Mouse (Mus musculus): Measurements from ENCODE around the gene Aff2.

Gene Aff2

GRCm38 (mm10) chrX:69360238-69361054 is at the start of gene Aff2:
Gene Aff2, plus strand, starts transcription at chrX:69360294.
- no peak for DNase-seq (ENCODE audit: low spot score in 2 of 2)

DNA sequence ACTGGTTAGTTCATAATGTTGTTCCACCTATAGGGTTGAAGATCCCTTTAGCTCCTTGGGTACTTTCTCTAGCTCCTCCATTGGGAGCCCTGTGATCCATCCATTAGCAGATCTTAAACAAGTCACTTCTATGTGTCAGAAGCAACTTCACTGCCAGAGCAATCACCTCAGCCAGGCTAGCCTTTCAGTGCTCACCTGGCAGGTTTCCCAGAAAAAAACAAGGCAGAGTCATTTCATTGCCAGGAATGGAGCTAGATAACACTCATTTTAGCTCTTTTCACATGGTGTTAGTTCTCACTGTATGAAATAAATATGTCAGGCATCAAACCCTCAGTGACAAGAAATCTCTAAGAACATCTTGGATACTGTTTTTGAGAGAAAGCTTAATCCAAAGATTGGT is 22.8 kb upstream of the Aff2 start:
- DNase-seq (ENCODE audit: low spot score in 2 of 2), result no peak

DNA sequence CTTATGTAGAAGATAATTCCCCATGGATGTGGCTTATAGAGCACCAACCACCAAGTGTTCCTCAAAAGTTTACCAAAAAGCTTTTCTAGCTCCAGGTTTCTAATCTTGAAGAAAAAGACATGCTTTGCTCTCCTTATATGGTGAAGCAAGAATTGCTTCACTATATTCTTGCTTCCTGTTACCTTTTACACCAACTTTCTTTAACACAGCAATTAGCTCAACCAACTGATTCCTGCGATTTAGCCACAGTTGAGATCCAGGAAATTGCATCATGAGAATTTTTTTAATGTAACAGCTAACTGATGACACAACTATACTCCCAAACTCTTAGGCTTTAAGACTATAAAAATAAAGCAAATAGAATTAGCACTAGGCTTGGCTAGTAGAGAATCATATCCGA is 4.5 kb upstream of the Aff2 start:
- no peak for DNase-seq (ENCODE audit: low spot score in 2 of 2)

DNA sequence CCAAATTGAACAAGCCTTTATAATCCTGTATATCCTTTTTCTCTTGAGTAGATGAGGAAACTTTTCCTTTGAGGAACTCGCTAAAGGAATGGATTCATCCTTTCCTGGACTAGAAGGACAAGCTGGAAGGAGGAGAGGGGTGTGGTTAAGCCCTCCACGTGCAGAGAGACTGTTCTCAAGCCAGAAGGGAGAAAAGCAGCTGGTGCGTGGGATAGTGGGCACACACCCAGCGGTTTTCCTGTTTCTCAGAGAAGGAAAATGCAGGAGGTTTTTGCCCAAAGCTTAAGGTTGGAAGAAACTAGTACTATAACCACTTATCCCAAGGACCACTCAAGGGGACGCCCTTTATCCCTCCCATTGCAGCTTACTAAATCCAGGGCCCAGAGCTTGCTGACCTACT is 734 bp upstream of the Aff2 start:
- no peak for DNase-seq (ENCODE audit: low spot score in 2 of 2)

DNA sequence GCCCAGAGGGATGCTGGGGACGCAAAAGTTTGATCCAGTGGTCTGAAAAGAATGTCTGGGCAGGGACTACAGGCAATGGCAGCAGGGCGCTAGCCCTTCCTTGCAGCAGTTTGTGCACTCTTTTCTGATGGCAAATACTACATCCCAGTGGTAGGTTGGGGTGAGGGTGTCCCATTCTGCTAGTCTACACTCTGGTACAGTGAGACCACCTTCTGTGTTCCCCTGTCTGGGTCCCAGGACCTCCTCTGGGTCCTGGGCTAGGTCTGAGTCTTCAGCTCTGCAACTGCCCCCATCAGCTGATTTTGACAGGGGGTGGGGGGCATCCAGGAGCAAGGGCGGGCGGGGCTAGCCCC is 233 bp upstream of the Aff2 start:
- no peak for DNase-seq (ENCODE audit: low spot score in 2 of 2)

- no peak for DNase-seq (ENCODE audit: low spot score in 2 of 2)
Observed at GRCm38 (mm10) chrX:69361055-69361558, 1.0 kb downstream of the Aff2 start.

GRCm38 (mm10) chrX:69364198-69364597 is 4.1 kb downstream of the Aff2 start:
- DNase-seq (ENCODE audit: low spot score in 2 of 2), result no peak

- DNase-seq (ENCODE audit: low spot score in 2 of 2), result no peak
Observed at GRCm38 (mm10) chrX:69373341-69373740, 13.2 kb downstream of the Aff2 start.

DNA sequence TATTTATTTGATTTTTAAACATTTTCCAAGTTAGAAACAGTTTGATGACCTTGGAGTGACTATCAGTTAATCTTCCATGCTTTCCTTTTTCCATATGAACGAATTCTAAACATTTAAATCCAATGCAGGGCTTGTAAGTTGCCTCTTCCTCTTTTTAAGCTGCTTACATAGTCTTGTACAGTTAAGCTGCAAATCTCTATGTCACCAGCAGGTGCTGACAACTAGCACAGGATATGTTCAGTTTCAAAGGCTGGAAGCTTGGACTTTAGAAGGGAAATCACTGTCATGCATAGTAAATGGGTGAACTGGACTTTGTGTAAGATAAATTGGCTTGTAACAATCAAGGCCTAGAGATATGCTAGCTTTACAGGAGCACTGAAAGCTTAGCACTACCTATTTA is 29.6 kb downstream of the Aff2 start:
- DNase-seq (ENCODE audit: low spot score in 2 of 2), result no peak

DNA sequence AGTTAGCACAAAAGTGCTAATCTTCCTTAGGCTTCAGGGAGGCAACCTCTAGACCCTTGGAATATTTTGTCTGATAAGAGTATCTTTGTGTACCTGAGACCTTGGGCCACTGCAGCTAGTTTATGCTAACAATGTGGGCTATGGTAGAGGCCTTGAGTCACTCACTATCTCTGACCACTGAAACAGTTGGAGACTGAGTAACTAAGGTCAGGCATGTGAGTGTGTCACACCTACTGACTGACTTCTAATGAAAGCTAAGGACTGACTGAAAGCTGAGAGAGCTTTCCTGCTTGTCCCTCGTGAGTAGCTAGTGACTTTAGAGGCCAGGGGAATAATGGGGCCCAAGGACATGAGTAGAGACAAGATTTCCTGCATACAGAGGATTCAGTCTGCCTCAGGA is 54.9 kb downstream of the Aff2 start:
- DNase-seq (ENCODE audit: low spot score in 2 of 2), result no peak

DNA sequence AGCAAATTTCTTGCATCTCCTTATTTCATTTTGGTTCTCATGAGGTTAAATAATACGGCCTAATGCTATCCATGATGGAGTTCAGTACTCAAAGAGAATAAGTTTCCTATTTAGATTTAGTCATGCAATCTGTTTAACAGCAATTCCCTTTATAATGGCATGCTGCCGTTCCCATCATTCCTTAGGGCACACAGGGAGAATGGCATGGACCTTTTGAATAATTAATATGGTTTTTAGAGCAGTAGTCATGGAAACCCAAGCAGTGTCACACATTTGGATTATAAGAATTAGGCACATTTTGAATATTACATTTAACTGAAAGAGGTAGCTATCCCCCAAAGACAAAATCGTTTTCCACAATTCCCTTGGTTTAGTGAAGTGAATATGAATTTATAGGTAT is 78.3 kb downstream of the Aff2 start:
- DNase-seq (ENCODE audit: low spot score in 2 of 2), result no peak

DNA sequence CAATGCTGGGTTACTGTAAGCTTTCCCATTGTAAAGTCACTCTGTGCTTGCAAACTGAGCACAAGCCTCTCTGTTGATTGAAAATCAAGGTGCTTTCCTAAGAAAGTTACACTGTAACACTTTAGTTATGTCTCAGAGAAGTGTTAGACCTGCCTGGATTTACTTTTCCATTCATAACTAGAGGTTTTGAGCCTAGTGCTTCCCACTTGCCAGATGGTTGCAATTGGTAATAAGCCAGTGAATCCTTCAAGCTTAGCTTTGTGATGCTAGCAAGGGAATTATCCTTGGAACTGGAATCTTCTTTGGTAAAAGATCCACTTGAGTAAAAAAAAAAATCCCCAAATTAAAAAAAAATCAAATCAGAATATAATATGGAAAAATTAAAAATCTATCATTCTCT is 81.8 kb downstream of the Aff2 start:
- no peak for DNase-seq (ENCODE audit: low spot score in 2 of 2)

- no peak for DNase-seq (ENCODE audit: low spot score in 2 of 2)
Observed at GRCm38 (mm10) chrX:69460896-69461295, 100.8 kb downstream of the Aff2 start.

DNA sequence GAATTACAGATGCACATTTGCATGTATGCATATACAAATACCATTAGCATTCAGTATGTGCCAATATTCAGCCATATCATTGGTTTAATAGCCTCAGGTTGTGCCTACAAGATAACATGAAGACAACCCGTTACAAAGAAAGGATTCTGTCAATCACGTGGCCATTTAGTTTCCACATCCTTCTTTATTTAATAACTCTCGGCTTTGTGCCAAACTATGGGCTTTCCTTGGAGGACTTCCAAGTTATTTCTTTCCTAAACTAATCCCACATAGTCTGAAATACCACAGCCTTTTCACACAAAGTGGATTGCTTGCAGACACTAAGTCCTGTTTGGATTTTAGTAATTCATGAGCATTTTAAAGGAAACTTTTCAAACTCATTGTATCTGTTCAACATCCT is 142.0 kb downstream of the Aff2 start:
- DNase-seq (ENCODE audit: low spot score in 2 of 2), result no peak

- no peak for DNase-seq (ENCODE audit: low spot score in 2 of 2)
Observed at GRCm38 (mm10) chrX:69518040-69518575, 158.0 kb downstream of the Aff2 start.

DNA sequence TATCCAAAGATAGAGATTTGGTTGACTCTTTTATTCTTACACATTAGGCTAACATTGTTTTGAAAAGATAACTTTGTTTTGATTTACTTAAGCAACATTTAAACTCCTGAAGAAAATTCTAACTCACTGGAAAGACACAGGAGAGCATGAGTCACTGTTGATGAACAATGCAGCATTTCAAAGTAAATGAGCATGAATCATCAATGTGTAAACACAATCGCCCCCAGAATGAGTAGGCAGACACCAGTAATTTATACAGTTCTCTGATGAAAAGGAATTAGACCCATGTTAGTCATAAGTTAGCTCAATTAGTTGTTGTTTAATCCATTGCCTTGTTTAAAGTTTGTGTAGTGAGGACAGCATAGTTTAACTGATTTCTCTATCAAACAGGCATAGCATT is 180.7 kb downstream of the Aff2 start:
- no peak for DNase-seq (ENCODE audit: low spot score in 2 of 2)

DNA sequence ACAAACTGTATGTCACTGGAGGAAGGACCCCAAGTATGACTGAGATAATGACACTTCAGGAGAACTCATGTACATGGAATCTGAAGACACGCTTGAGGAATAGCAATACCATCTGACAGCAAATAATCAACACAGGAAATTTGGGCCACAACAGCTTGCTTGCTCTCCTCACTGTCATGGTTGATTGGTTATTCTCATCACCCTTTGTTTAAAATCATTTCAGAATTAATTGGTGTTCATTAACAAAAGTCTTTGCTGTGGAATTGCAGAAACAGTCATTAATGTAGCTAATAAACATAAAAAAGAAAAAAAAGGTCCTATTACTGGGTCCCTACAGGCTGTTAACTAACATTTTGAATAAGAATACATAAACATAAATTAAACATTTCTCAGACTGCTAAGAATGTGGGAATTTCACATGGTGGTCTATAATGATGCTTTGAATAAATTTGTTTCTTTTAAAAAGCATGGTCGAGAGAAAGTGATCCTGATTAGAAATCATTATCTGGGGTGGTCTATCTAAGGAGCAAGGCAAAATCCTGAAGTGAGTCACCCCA is 219.9 kb downstream of the Aff2 start:
- DNase-seq (ENCODE audit: low spot score in 2 of 2), result no peak

- no peak for DNase-seq (ENCODE audit: low spot score in 2 of 2)
Observed at GRCm38 (mm10) chrX:69608793-69609192, 248.7 kb downstream of the Aff2 start.

DNA sequence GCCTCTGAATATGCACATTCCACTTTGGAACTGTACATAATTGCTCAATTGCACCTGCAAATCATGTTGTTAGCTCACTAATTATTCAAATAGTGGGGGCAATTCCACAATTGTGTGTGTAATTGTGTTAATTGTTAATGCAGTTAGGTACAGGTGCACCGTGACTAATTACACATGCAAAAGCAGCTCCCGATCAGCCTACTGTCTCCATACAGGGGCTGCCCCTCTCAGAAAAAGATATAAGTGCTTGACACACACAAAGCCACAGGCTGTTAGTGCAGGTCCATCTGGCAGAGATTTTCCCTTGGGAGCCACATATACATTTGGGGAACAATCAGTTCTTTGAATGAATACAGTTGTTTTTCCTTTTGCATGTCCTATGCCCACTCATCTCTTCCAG is 302.9 kb downstream of the Aff2 start:
- no peak for DNase-seq (ENCODE audit: low spot score in 2 of 2)

- no peak for DNase-seq (ENCODE audit: low spot score in 2 of 2)
Observed at GRCm38 (mm10) chrX:69666145-69666677, 306.1 kb downstream of the Aff2 start.

DNA sequence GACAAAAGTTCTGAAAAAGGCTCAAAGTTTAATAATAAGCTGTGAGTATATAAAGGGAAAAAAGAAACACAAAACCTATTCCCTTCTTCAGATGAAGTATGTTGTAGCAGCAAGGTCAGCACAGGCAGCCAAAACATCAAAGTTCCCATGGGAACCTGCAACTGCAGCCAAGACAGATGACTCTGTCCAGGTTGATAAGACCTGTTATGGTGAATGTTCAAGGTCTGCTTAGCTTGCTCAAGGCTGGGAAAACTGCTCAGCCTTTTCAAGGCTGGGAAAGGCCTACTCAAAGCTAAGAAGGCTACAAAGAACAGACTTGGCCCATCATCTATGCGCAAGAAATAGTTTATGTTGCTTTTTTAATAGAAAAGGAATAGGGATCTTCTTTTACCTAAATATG is 315.6 kb downstream of the Aff2 start:
- no peak for DNase-seq (ENCODE audit: low spot score in 2 of 2)

- no peak for DNase-seq (ENCODE audit: low spot score in 2 of 2)
Observed at GRCm38 (mm10) chrX:69698840-69699239, 338.7 kb downstream of the Aff2 start.

GRCm38 (mm10) chrX:69738972-69739371 is 378.9 kb downstream of the Aff2 start:
- no peak for DNase-seq (ENCODE audit: low spot score in 2 of 2)
